Mouse (Mus musculus): Measurements from ENCODE around the gene Lefty2. TPM values are rescaled to one million over a fixed set of nuclear protein-coding genes. Genes with fewer than 3 reads are reported as not detected.

Gene Lefty2
- total RNA-seq (2022) = 1 to 10 TPM; 1.1 to 3.0 (median 1.4) TPM

DNA sequence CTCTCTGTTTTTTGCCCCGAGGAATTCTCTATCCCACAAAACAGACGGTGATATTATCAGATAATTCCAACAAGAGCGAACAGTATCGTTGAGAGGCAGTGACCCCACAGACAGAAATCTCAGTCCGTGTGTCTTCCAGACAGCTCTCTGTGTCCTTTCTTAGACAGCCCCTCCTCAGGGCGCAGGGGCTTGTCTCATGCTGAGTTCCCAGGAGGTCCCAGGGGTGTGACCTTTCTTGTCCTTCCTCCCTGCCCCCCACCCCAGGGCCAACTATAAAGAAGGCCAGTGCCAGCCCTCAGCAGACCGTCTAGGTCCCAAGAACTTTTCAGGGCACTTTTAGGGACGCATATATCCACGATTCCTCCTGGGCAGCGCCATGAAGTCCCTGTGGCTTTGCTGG, at the start of gene Lefty2:
Gene Lefty2 (plus strand): TSS at position 301 of the 400 bp plus-strand sequence.
- DNase-seq = no peak

DNA sequence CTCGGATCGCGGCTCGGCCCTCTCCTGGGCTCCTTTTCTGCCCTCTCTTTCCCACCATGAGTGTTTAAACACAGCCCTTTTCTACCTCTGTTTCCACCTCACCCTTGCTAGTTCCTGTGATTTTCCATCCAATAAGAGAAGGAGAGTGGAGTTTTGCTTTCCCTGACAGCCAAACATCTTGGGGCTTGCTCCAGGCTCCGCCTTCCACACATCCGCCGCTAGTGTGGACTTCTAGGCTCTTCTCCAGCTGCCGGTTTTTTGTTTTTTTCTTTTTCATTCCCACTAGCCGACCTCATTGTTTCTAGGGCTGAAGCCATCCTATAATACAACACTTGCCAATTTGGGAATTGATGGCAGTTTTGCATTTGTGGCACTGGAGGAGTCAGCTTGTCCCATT, 44.8 kb upstream of the Lefty2 start:
- DNase-seq = peak; percentile 77

DNA sequence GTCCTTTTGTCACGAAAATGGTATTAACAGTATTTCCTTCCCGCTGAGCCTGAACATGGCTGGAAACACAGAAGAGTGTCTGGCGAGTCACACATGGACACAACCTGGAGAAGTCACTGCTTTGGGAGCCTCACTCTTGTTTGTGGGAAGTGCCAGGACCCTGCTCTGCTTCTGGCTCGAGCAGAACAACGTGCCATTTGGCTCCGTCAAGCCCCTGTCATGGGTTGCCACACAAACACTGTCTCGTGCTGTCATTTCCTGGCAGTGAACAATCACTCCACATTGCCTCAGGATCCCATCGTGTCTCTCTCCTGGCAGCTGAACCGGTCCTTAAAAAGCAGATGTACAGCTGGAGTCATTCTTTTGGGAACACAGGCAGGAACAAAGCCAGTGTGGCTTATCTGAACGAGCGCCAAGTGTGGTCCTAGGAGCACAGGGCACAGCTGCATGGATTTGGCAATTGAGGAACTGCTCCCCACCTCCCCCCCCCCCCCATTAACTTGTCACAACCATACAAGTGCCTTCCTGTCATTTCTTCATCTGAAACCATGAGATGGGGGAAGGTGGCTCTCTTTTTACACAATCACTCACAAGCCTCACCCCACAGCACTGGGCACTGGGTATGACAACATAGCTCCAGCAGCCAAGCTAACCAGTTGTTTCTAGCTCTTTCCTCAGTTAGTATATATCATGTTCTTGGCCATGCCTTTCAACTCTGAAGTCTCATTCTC, 44.2 kb upstream of the Lefty2 start:
- DNase-seq = peak; percentile 57

DNA sequence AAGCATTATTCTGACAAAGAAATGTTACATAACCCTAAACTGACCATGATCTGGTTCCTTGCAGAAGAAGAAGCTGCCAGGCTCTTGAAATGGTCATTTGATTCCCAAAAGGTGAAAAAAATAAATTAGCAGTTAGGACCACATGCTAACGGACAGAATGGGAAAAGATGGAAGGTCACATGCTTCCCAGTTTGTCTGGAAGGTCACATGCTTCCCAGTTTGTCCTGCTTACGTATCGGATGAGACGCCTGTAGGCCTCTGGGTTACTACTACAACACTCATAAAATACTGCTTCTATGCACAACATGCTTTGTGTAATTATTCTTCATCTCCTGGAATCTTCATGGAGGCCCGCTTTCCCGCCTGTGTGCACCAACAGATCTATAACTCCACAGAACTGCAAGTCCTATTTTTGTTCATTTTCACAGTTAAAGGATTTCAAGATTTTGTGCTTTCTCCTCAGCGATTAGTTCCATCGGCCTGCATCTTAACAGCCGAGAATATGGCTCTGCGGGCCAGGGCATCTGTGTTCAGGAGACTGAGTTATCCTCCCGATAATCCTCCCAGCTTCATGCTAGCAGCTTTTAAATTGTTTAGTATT, 43.1 kb upstream of the Lefty2 start:
- no peak for DNase-seq

DNA sequence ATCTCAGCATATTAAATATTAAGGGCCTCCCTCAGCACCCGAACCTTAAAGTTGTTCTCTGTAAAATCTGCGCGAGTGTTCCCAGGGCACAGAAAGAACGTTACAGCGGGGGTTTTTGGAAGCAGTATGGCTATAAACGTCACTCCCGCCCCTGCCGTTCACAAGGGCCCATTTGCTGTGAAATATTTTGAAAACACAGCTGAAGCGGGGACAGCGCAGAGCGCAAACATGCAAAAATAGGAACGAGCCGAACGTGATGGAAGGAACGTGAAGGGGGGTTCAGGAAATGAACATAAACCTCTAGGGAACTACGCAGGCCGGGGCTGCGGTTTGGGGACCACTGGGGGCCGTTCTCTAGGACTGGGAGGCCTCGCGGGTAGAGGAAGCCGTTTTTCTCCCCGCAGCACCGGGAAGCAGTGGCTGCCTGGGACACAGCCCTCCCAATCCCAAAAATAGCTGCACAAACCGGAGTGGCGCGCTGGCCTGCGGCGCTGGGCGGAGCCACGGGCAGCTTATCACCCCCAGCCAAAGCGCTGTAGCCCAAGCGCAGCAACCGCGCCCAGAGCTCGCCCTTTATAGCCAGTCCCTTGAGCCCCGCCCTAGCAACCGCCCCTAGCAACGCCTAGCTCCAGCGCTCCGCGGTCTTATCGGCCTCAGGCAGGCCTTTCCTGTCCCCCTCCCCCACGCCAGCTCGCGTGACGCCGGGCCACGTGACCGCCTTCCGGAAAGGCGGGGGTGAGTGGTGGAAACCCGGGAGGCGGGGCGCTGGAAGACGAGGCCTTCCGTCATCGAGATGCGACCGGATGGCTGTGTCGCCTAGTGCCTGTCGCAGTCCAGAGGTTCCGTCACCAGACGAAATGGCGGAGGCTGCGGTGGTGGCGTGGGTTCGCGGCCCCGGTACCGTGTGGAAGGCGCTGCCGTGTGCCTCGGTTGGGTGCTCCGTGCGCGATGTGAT, 42.3 kb upstream of the Lefty2 start, which contains the start of gene Sde2:
Gene Sde2 (plus strand): TSS at position 812 of the 955 bp plus-strand sequence.
- DNase-seq = peak; percentile 100

DNA sequence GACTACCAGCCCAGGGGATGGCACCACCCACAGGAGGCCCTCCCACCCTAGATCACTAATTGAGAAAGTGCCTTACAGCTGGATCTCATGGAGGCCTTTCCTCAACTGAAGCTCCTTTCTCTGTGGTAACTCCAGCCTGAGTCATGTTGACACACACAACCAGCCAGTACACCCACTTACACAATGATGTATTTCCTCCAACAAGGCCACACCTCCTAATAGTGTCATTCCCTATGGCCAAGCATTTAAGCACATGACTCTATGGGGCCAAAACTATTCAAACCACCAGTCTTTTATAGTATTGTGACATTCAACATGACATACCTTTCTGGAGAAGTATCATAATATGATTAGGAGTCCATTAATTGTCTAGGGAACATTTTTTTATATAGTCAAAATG, 34.1 kb upstream of the Lefty2 start:
- no peak for DNase-seq

DNA sequence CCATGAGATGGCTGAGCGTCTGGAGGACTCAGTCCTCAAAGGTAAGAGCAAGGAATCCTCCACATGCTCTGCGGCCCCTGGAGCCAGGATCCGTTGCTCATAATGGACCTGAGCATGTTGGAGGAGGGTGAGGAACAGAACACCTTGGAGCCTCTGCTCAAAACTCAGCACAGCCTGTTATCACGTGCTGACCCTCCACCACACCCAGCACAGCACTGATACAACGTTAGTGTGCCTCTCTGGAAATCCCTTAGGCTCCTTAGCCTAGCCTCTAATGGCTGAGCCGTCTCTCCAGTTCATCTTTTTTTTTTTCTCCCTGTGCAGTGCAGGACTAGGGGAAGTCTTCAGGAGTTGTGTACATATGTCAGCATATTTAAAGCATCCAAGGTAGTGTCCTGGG, 32.9 kb upstream of the Lefty2 start:
- no peak for DNase-seq

DNA sequence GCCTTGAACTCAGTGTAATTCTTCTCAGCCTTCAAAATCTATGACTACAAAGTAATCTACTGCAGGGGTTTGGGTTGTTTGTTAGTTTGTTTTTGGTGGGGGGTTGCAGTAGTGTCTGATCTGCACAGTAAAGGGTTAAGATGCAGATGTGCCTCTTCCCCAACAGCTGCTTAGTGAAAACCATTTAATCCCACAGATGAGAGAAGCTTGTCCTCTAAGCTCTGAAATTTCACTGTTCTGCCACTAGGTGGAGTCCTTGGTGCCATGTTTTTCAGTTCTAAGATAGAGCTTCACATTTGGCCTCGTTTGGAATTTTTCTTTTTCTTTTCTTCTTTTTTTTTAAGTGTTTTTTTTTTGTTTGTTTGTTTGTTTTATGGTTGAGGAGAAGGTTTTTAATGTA, 29.3 kb upstream of the Lefty2 start:
- DNase-seq = no peak

DNA sequence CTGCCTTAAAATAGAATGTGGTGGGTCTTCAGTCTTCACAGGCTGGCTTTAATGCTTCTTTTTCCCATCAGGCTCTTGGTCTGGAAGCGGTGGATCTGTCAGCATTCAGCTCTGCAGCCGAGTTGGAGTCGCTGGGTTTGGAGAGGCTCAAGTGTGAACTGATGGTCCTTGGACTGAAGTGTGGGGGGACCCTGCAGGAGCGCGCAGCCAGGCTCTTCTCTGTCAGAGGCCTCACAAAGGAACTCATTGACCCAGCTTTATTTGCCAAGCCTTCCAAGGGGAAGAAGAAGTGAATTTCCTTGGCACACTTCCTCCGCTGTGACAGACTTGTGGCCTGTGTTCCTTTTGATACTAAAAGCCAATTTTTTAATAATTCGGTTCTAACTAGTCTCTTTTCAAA, 26.9 kb upstream of the Lefty2 start:
- DNase-seq = no peak

DNA sequence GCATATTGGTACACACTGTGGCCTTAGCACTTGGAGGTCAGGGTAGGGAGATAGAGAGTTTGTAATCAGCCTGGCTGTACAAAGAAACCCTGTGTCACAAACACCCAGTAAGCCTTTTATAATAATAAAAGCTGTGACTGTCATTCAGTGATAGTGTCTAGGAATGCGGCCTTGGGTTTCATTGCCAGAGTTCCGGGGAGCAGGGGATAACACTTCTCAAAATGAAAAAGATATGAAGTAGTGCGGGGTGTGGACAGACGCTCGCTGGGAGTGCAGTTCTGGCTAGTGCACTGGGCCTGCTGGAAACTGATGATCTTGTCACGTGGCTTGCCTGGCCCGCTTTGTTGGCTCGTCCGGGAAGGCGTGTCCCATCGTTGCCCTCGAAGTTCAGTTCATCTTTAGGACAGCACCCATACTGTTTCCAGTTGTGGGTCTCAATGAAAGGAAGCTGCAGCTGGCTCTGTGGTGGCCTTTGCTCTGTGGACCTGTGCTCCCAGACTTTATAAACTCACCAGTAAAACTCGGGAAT, 22.7 kb upstream of the Lefty2 start:
- DNase-seq = no peak

DNA sequence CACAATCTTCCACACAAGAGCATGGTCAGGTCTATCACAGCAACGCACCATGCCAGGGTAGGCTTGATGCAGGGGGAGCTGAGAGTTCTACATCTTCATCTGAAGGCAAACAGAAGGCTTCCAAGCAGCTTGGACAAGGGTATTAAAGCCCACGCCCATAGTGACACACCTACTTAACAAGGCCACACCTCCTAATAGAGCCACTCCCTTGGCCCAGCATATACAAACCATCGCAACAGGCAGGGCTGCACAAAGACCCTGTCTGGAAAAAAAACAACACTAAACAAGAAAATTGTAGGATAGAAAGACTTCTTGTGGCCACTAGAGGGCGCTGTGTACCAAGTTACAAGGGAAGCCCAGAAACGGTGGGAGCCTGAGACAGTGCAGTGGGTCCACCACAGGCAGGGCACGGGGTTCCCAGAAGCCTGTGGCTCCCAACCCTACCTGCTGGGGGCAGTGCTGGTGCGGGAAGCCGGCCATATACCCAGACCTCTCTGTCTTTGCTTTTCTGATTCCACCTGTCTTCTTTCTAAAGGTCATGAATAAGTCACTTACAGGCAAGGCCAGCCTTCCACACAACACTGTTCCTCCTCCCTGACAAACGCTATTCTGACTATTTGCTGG, 18.9 kb upstream of the Lefty2 start:
- DNase-seq = no peak

DNA sequence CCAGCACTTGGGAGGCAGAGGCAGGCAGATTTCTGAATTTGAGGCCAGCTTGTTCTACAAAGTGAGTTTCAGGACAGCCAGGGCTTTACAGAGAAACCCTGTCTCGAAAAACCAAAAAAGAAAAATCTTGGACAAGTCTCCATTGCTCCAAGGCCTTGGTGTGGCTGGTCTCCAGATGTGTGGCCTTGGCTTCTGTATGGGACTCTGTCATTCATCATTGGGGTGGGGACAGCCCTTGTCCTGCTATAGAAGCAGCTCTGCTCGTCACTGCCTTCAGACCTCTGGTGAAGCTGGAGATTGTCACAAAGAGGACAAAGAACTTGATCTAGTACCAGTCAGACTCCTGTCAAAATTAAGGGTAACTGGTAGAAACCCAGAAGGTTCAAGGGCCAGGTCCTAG, 18.3 kb upstream of the Lefty2 start:
- DNase-seq = peak; percentile 59

DNA sequence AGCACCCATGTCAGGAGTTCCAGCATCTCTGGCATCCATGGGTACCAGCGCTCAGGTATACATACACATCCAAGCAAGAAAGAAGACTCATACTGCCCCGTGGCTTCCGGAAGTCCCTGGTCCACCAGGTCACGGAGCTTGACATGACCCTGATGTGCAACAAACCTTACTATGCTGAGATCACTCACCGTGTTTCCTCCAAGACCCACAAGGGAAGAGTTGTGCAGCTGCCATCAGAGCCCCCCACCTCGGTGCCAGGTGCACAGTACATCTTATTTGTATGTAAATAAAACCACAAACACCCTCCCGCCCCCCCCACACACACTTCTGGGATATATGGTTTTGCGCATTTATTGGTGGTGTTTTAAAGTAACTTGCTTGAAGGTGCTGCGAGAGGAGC, 17.8 kb upstream of the Lefty2 start:
- no peak for DNase-seq

DNA sequence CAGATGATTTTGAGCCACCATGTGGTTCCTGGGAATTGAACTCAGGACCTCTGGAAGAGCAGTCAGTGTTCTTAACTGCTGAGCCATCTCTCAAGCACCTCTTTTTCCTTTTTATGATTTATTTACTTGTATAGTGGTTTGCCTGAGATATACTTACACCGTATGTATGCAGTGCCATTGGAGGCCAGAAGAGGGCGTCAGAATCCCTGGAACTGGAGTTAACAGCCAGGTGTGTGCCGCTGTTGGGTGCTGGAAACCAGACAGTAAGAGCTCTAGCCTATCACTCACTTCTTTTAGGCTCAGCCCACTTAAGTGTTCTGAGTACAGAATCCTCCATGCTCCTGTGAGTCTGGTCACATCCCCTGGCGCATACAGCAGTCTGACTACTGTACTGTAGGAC, 15.4 kb upstream of the Lefty2 start:
- no peak for DNase-seq

DNA sequence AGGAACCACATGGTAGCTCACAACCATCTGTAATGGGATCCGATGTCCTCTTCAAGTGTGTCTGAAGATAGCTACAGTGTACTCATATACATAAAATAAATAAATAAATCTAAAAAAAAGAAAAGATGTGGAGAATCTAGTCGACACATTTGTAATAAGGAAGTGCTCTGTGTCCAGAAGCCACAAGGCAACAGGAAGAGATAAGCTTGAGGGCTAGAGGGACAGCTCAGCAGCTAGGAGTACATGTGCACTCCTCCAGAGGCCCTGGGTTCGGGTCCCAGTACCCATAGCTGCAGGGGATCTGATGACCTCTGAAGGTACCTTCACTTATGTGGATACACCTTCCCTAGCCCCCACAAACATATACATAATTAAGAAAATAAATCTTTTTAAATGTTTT, 11.1 kb upstream of the Lefty2 start:
- DNase-seq = no peak

DNA sequence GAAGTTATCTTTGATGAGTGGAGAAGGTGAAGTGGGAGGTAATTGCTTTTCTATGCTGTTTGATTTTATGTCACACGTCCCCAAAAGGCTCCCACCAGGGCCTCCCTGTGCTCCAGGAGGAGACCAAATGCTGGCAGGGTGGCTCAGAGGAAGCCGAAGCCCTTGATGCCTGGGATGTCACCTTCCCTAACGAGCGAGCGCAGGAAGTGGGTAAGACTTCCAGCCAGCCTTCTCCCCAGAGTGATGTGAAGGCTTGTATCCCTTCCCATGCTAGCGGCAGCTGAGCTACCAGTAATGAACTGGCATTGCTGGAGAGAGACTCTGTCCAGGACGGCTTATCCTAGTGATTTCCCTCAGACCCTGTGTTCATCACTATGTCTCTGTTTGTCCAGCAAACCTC, 9.2 kb upstream of the Lefty2 start:
- DNase-seq = no peak

DNA sequence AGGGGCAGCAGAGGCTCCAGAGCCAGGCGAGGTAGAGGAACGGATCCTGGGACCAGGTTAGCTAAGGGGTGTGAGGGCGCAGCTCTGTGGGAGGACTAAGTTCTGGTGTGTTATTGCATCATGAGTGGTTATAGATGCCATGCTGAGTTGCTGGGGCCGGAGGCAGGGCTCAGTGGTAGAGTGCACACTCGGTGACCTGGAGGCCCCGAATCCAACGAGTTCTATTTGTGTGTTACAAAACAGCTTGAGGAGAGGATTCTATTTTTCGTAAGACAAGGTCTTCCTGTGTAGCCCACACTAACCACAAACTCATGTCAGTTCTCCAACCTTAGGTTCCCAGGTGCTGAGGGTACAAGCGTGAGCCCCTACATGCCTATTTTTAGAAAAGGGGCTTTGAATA, 8.4 kb upstream of the Lefty2 start:
- no peak for DNase-seq

DNA sequence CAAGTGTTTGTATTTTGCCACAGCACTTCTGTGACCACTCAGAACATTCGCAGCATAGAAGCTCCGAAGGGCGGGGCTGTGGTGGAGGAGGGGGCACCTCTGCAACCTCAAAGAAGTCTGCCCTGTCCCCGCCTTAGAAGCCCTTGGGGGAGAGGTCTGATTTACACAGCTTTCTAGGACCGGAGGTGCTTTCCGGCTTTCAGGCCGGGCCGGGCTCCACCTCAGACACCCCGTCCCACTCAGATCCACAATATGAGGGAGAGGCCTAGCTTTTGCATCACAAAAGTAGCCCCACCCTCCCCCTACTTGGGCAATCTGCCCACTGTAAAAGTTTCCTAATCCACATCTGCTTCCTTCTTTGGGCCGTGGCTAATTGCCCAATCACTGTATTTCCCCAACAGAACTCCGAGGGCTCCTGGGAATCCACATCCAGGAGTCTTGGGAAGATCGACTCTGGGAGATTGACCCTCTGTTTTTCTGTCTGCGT, 4.3 kb upstream of the Lefty2 start:
- peak; percentile 82 for DNase-seq

DNA sequence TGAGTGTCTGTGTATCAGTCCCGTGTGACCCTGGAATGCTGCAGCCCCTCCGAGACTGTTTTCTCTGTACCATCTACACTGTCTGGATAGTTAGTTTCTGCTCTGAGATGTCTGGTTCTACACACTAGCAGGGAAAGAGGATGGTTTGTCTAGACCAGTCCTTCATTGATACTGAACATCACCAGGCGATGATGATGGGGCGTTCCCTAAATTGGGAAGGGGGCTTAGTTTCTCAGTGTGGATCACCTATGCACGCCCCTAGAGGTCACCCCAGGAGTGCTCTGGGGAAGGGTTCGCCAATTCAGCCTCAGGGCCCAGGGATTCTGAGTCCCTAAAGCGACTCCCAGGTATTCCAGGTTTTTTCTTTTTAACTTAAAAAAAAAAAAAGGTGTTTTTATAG, 3.7 kb upstream of the Lefty2 start:
- no peak for DNase-seq

DNA sequence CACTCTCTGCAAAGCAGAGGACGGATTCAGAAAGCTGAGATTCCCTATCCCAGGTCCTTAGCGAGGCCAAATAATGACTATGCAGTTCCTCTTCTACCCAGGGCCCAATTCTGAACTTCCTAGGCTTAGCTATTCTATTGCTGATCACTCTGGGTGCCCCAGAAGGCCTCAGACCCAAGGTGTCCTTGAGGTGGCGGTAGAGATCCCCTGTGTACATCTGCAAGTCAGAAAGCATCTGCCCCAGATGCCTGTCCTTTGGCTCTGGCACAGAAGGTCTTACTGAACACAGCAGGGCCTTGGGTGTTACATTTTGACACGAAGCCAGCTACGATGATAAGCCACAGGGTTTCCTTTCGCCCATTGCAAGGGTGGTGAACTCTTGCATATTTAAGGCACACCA, 3.1 kb upstream of the Lefty2 start:
- peak; percentile 65 for DNase-seq

DNA sequence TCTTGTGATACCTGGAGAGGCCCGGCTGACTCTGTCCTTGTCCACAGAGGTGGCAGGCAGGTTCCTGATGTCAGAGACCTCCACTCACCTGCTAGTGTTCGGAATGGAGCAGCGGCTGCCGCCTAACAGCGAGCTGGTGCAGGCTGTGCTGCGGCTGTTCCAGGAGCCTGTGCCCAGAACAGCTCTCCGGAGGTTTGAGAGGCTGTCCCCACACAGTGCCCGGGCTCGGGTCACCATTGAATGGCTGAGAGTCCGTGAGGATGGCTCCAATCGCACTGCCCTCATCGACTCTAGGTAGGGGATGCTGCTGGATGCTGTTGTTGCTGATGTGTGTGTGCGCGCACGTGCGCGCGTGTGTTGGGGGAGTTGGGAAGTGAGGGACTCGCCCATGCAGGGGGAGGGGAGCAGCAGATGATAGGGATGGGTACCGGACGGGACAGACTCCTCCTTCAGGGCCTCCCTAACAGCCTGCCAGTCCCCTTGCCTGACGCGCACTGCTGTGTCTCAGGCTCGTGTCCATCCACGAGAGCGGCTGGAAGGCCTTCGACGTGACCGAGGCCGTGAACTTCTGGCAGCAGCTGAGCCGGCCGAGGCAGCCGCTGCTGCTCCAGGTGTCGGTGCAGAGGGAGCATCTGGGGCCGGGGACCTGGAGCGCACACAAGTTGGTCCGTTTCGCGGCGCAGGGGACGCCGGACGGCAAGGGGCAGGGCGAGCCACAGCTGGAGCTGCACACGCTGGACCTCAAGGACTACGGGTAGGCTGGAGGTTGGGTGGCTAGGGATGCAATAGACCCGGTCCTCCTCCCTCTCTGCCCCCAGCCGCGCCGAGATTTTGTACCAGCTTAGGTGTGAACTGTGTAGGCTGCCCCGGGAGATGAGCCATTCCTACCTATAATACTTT, 1.4 kb downstream of the Lefty2 start:
- DNase-seq = peak; percentile 37
